Mouse (Mus musculus) ovary, adult 2 months (tissue): ENCODE data around the gene Cyp2b23. TPM values are rescaled to one million over a fixed set of nuclear protein-coding genes. Genes with fewer than 3 reads are reported as not detected.

Experiments used
- polyA plus RNA-seq: library from polyadenylated mRNA; depleted of rRNA; stranded (reverse); fragments of >200 nt; gene quantifications from 2 replicates; pipeline ENCODE4 v1.2.3, GENCODE M21; 2012; rRNA removed

The Cyp2b23 gene
- polyA plus RNA-seq, result 0.07 TPM in 1 of 2 replicates, not detected in the other

DNA sequence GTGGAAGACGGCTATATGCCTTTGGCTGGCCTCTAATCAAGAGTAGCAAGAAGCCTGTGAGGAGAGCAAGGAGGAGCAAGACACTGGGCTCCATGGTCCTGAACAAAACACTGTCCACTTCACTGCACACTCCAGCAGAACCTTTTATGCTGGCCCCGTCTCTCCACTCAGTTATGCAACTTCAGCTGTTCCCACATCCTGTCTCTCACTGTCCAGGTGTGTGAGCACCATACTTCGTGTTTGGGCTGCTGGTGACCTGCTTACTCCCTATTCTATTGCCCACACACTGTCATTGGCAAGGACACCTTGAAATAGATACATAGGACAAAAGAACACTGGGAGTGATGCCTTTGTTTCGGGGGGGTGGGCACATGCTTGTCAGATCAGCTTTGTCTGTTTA, at the start of gene Cyp2b23:
Gene Cyp2b23, minus strand, starts transcription at position 101 of the 400 bp plus-strand sequence.

GRCm38 (mm10) chr7:26618364-26618763, 67.9 kb downstream of the Cyp2b23 start, which contains the start of gene Vmn1r185:
Vmn1r185 (minus strand) TSS chr7:26618464.

Other genes starting within 250 kb of the Cyp2b23 start
- gene Nlrp9a, start 151.4 kb downstream of the Cyp2b23 start, polyA plus RNA-seq, result 0.09 and 0.23 TPM in 2 replicates
- gene Vmn1r185, start 68.0 kb downstream of the Cyp2b23 start, polyA plus RNA-seq, result not detected in 2 replicates
- gene Cyp2b19, start 70.7 kb upstream of the Cyp2b23 start, polyA plus RNA-seq, result 0.20 TPM in 1 of 2 replicates, not detected in the other
- gene Cyp2g1, start 122.5 kb upstream of the Cyp2b23 start, polyA plus RNA-seq, result 0.07 TPM in 1 of 2 replicates, not detected in the other
- gene Cyp2a5, start 148.9 kb upstream of the Cyp2b23 start, polyA plus RNA-seq, result 0.33 and 1.1 TPM in 2 replicates